Mouse (Mus musculus) heart, embryonic 11.5 days (tissue): ENCODE results near the gene Tspan10. TPM values are rescaled to one million over a fixed set of nuclear protein-coding genes. Genes with fewer than 3 reads are reported as not detected.

Source experiments
- ATAC-seq: fragments of 200-750 bp; cut with Nextera tagmentation; replicated peaks from 2 replicates; pipeline ENCODE4 v1.8.0; 2017; ENCODE audit warnings: moderate library complexity; ENCODE audit not compliant: insufficient number of reproducible peaks, low FRiP score, low TSS enrichment
- H3K27ac ChIP-seq: fragments of 300-500 bp; sonication (generic); 2 replicates; pipeline ENCODE4 v1.5.1; 2014; ENCODE audit warnings: mild to moderate bottlenecking, low read depth, low read length
- H3K27me3 ChIP-seq: fragments of 300-500 bp; sonication (generic); 2 replicates; pipeline ENCODE4 v1.6.1; 2014; ENCODE audit warnings: mild to moderate bottlenecking, low read length, mixed read lengths; ENCODE audit not compliant: control insufficient read depth, insufficient read depth
- H3K36me3 ChIP-seq: fragments of 300-500 bp; sonication (generic); 2 replicates; pipeline ENCODE4 v1.6.1; 2014; ENCODE audit warnings: mild to moderate bottlenecking, low read length, moderate library complexity, mixed read lengths; ENCODE audit not compliant: control insufficient read depth, insufficient read depth
- H3K4me1 ChIP-seq: fragments of 300-500 bp; sonication (generic); 2 replicates; pipeline ENCODE4 v1.6.1; 2014; ENCODE audit warnings: low read length; ENCODE audit not compliant: control insufficient read depth, insufficient read depth
- H3K4me2 ChIP-seq: fragments of 300-500 bp; sonication (generic); 2 replicates; pipeline ENCODE4 v1.6.1; 2014; ENCODE audit warnings: mild to moderate bottlenecking, moderate library complexity
- H3K4me3 ChIP-seq: fragments of 300-500 bp; sonication (generic); 2 replicates; pipeline ENCODE4 v1.5.1; 2014; ENCODE audit warnings: low read depth, low read length
- H3K9ac ChIP-seq: fragments of 300-500 bp; sonication (generic); 2 replicates; pipeline ENCODE4 v1.6.1; 2014; ENCODE audit warnings: mild to moderate bottlenecking, low read depth, low read length, moderate library complexity
- H3K9me3 ChIP-seq: fragments of 300-500 bp; sonication (generic); replicated peaks from 2 replicates; pipeline ENCODE4 v1.6.1; 2016; ENCODE audit warnings: low read length; ENCODE audit not compliant: control insufficient read depth
- WGBS: fragments of 180-500 bp; shearing (Covaris S2); extraction: QIAGEN DNeasy Blood & Tissue Kit; methylation state at CpG from one replicate; pipeline ENCODE4 v1.1.7; 2014; ENCODE audit not compliant: insufficient replicate concordance; 5-methylcytosine and 5-hydroxymethylcytosine counted together
- polyA plus RNA-seq: library from polyadenylated mRNA; unstranded; fragments of >200 nt; fragmentation: Nextera tagmentation; extraction: Ambion mirVana; gene quantifications from 2 replicates; pipeline ENCODE4 v1.2.1, GENCODE M21; 2014

Tspan10 gene
- polyA plus RNA-seq, 1 experiment from 2014 or later = not detected

GRCm38 (mm10) chr11:120445475-120445874 is 3.0 kb downstream of the Tspan10 start:
- H3K4me2 ChIP-seq = no peak overlapping the region
- no peaks in the 10 kb centered on the region for H3K36me3 ChIP-seq
- no peaks in the 10 kb centered on the region for H3K9me3 ChIP-seq
- H3K9ac ChIP-seq = no peak overlapping the region
- H3K27ac ChIP-seq = no peak overlapping the region
- no peak for ATAC-seq
- H3K27me3 ChIP-seq = no peaks in the 10 kb centered on the region
- H3K4me3 ChIP-seq = no peak overlapping the region
- WGBS = 43% methylated on average over 3 of the region's 3 CpGs
- peaks cover 4% of the 10 kb centered on the region; the same call in 1 of the 2 replicates for H3K4me1 ChIP-seq

- no peaks in the 10 kb centered on the region for H3K27me3 ChIP-seq
- no peaks in the 10 kb centered on the region for H3K9me3 ChIP-seq
- H3K36me3 ChIP-seq = no peaks in the 10 kb centered on the region
- H3K27ac ChIP-seq = no peak overlapping the region
- H3K4me3 ChIP-seq = no peak overlapping the region
- ATAC-seq = no peak
- 81% methylated on average over 7 of the region's 7 CpGs for WGBS
- H3K4me1 ChIP-seq = peaks cover 4% of the 10 kb centered on the region; the same call in 1 of the 2 replicates
- H3K4me2 ChIP-seq = no peak overlapping the region
- no peak overlapping the region for H3K9ac ChIP-seq
Measured at GRCm38 (mm10) chr11:120447179-120447578, 4.7 kb downstream of the Tspan10 start.

- Histone ChIP-seq H3K27me3 (no peaks in the 10 kb centered on the region), H3K9me3 (no peaks in the 10 kb centered on the region), H3K4me2 (no peak overlapping the region), H3K36me3 (no peaks in the 10 kb centered on the region), H3K4me3 (no peak overlapping the region), H3K9ac (0 out of 2 replicates have a peak overlapping the region, but pooled peaks have one; percentile 7), H3K4me1 (peaks cover 7% of the 10 kb centered on the region), H3K27ac (no peak overlapping the region)
- no peak for ATAC-seq
- 65% methylated on average over 3 of the region's 3 CpGs for WGBS
Measured at GRCm38 (mm10) chr11:120452246-120452645, 9.8 kb downstream of the Tspan10 start.

GRCm38 (mm10) chr11:120453306-120453705 is 10.9 kb downstream of the Tspan10 start, which contains the start of gene Pde6g:
TSS of gene Pde6g (minus strand) at chr11:120453500.
- Histone ChIP-seq H3K4me1 (peaks cover 7% of the 10 kb centered on the region), H3K36me3 (no peaks in the 10 kb centered on the region), H3K27me3 (no peaks in the 10 kb centered on the region), H3K4me2 (no peak within 1 kb of the TSS), H3K9ac (peak within 1 kb of the TSS; percentile 7; the same call in 1 of the 2 replicates), H3K9me3 (no peaks in the 10 kb centered on the region), H3K27ac (no peak within 1 kb of the TSS), H3K4me3 (no peak within 1 kb of the TSS)
- no peak for ATAC-seq
- 73% methylated on average over 4 of the region's 4 CpGs for WGBS

GRCm38 (mm10) chr11:120454965-120455364 is 12.5 kb downstream of the Tspan10 start:
- no peaks in the 10 kb centered on the region for H3K27me3 ChIP-seq
- no peak overlapping the region for H3K4me3 ChIP-seq
- no peak overlapping the region for H3K9ac ChIP-seq
- no peak for ATAC-seq
- no peak overlapping the region for H3K27ac ChIP-seq
- no peak overlapping the region for H3K4me2 ChIP-seq
- H3K9me3 ChIP-seq = no peaks in the 10 kb centered on the region
- peaks cover 13% of the 10 kb centered on the region for H3K4me1 ChIP-seq
- no peaks in the 10 kb centered on the region for H3K36me3 ChIP-seq
- 92% methylated on average over 4 of the region's 4 CpGs for WGBS

GRCm38 (mm10) chr11:120455413-120455812 is 13.0 kb downstream of the Tspan10 start:
- Histone ChIP-seq H3K4me2 (no peak overlapping the region), H3K4me1 (peaks cover 13% of the 10 kb centered on the region), H3K36me3 (no peaks in the 10 kb centered on the region), H3K27ac (no peak overlapping the region), H3K27me3 (no peaks in the 10 kb centered on the region), H3K4me3 (no peak overlapping the region), H3K9me3 (no peaks in the 10 kb centered on the region), H3K9ac (no peak overlapping the region)
- WGBS = 92% methylated on average over 7 of the region's 7 CpGs
- ATAC-seq = no peak

- peaks cover 13% of the 10 kb centered on the region for H3K4me1 ChIP-seq
- H3K36me3 ChIP-seq = peaks cover 12% of the 10 kb centered on the region; the same call in 1 of the 2 replicates
- 20% methylated on average over 14 of the region's 14 CpGs for WGBS
- peak overlapping the region; percentile 93 for H3K4me2 ChIP-seq
- peak overlapping the region; percentile 92 for H3K9ac ChIP-seq
- ATAC-seq = no peak
- peak overlapping the region; percentile 90 for H3K27ac ChIP-seq
- no peaks in the 10 kb centered on the region for H3K27me3 ChIP-seq
- peak overlapping the region; percentile 72 for H3K4me3 ChIP-seq
- no peaks in the 10 kb centered on the region for H3K9me3 ChIP-seq
Measured at GRCm38 (mm10) chr11:120457370-120457769, 14.9 kb downstream of the Tspan10 start.

- Histone ChIP-seq H3K27me3 (no peaks in the 10 kb centered on the region), H3K4me1 (peaks cover 13% of the 10 kb centered on the region), H3K4me2 (peak within 1 kb of the TSS; percentile 93), H3K4me3 (peak within 1 kb of the TSS; percentile 72), H3K9me3 (no peaks in the 10 kb centered on the region), H3K36me3 (peaks cover 15% of the 10 kb centered on the region), H3K27ac (peak within 1 kb of the TSS; percentile 90), H3K9ac (peak within 1 kb of the TSS; percentile 92)
- peak; percentile 82 for ATAC-seq
- WGBS = 5% methylated on average over 62 of the region's 62 CpGs
Measured at GRCm38 (mm10) chr11:120457772-120458751, 15.6 kb downstream of the Tspan10 start, which contains the start of the genes Oxld1 and Ccdc137. TSS of gene Oxld1 (minus strand) at chr11:120458068. TSS of gene Ccdc137 (plus strand) at chr11:120458115.
